Mouse (Mus musculus) urinary bladder, adult 2 months (tissue): ENCODE data around the gene Prl8a6. TPM values are rescaled to one million over a fixed set of nuclear protein-coding genes. Genes with fewer than 3 reads are reported as not detected.

Experiments used
- DNase-seq: peaks from one replicate; pipeline ENCODE4 v3.0.0; 2022; ENCODE audit warnings: low spot score
- polyA plus RNA-seq: library from polyadenylated mRNA; depleted of rRNA; stranded (reverse); fragments of >200 nt; gene quantifications from 2 replicates; pipeline ENCODE4 v1.2.3, GENCODE M21; 2012; rRNA removed

The Prl8a6 gene
- polyA plus RNA-seq: not detected in 2 replicates

DNA sequence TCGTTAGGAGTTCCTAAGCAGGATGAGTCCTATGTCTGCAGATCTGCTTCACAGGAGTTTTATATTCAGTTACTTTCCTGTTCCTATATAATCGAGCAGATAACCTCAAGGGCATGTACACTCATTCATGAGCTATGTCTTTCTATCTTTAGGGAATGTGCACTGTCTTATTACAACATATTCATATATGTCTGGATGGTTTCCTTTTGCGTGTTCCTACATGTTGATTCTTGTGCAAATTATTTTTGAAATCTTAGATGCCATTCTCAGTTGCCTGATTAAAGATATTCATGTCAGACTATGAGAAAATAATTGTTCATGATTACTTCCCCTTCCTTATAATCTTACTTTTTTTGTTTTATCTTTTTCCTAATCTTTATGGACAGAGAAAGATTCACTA, at the start of gene Prl8a6:
Gene Prl8a6 (minus strand): TSS at position 101 of the 400 bp plus-strand sequence.
- DNase-seq: no peak

DNA sequence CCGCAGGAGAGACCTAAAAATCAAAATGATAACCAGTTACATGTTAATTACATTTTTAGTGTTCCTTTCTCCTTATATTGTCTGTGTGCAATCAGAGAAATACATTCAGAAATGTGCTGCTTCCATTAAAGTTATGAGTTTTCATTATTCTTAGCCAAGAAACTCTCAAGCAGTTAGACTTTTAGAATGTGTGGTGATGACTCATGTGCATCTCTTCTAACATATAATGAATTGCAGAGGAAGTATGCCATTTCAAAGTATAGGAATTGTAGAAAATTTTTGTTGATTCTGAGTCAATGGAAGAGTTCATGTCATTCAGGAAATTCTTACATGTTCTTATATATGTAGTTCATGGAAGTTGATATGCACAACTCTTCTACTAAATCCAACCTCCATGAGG, 5.3 kb downstream of the Prl8a6 start:
- no peak for DNase-seq

DNA sequence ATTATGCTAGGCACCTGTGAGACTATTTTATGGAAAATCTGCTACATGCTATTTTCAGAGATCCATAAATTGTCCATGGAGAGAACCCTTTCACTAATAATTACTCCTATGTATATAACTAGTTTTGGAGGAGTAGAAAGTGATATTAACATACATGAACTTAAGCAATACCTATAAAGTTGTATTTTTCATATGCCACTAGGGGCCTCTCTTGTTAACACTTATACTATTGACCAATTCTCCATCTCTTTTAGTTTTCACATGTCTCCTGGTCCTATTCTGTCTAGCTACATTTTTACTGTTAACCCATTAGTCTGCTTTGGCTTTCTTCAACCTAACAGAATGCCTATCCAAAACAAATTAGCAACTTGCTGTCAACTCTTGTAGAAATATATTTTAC, 24.8 kb downstream of the Prl8a6 start:
- no peak for DNase-seq

DNA sequence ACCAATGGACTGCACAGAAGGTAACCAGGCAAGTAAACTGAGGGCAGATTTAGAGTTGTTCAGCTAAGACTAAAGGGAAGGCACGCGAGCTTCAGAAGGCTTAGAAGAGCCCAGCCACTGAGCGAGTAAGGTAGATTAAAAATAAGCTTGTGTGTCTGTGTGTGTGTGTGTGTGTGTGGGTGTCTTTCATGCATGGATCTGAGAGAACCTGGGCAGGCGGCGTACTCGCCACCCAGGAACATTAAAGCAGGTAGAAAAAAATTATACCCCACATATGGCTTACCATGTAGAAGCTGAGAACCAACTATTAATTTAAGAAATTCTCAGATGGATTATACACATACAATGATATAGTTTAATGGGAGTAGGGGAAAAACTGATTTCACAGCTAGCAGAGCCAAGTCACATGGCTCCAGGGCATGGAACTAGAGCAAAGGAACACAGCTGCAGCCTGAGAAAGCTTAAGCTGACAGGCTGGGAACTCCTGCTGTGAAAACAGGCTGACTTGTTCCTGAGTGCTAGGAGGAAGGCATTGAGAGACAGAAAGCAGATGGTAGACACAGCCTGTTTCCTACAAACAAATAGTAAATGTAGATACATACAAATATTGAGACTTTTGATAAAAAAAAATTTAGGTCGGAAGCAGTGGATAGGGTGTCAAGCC, 39.3 kb downstream of the Prl8a6 start:
- DNase-seq: no peak

DNA sequence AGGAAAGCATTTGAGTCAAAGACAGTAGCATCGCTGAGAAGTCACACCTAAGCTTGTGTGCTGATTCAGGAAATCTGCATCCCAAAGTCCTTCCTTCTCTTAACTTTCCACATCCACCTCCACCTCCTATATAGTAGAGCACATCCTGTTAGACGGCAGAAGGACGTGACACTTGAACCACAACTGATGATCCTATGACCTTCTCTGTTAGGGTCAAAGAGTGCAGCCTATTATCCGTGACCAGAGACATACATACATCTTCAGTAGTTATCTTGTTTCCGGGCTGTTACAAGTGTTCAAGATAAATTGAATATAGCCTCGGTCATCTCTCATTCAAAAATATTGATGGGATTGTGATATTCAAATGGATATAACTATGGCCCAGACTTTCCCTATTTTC, 47.7 kb downstream of the Prl8a6 start, which contains the start of gene Prl2b1:
Gene Prl2b1 (minus strand): TSS at position 101 of the 400 bp plus-strand sequence.
- no peak for DNase-seq

Other genes with a start within 250 kb of the Prl8a6 start
- gene Prl3c1, start 242.0 kb downstream of the Prl8a6 start, polyA plus RNA-seq: not detected in 2 replicates
- 0.22 TPM in 1 of 2 replicates, not detected in the other for gene Prl3b1, start 196.8 kb downstream of the Prl8a6 start, polyA plus RNA-seq
- gene Prl3a1, start 179.3 kb downstream of the Prl8a6 start, polyA plus RNA-seq: not detected in 2 replicates
- gene Prl6a1, start 126.1 kb downstream of the Prl8a6 start, polyA plus RNA-seq: not detected in 2 replicates
- gene Prl8a2, start 93.0 kb downstream of the Prl8a6 start, polyA plus RNA-seq: not detected in 2 replicates
- not detected in 2 replicates for gene Prl2b1, start 47.8 kb downstream of the Prl8a6 start, polyA plus RNA-seq
- not detected in 2 replicates for gene Prl8a8, start 74.5 kb upstream of the Prl8a6 start, polyA plus RNA-seq
- 0.07 TPM in 1 of 2 replicates, not detected in the other for gene Prl8a9, start 125.9 kb upstream of the Prl8a6 start, polyA plus RNA-seq
- gene Prl8a1, start 143.5 kb upstream of the Prl8a6 start, polyA plus RNA-seq: not detected in 2 replicates
- not detected in 2 replicates for gene Prl7b1, start 171.9 kb upstream of the Prl8a6 start, polyA plus RNA-seq
- not detected in 2 replicates for gene Prl7a1, start 203.8 kb upstream of the Prl8a6 start, polyA plus RNA-seq
- 0.04 TPM in 1 of 2 replicates, not detected in the other for gene Prl7a2, start 229.3 kb upstream of the Prl8a6 start, polyA plus RNA-seq